Mouse (Mus musculus) cerebellum, adult 2 months (tissue): Measurements from ENCODE around the gene Snai3.

Experiments used
- CTCF ChIP-seq: fragments of 200-500 bp; IDR thresholded peaks from 2 replicates; pipeline ENCODE4 v1.5.1; 2011; ENCODE audit warnings: low read depth, mild to moderate bottlenecking, control low read depth, low read length, moderate library complexity, borderline replicate concordance; ENCODE audit not compliant: insufficient read depth
- POLR2A ChIP-seq: fragments of 200-500 bp; IDR thresholded peaks from 2 replicates; pipeline ENCODE4 v1.6.1; 2011; ENCODE audit warnings: low read length, control low read depth, borderline replicate concordance; ENCODE audit not compliant: insufficient read depth

GRCm38 (mm10) chr8:122474951-122475560, 14.5 kb upstream of the Snai3 start:
- TF ChIP-seq CTCF: no peak
- no peak for TF ChIP-seq POLR2A
